In the genomic region with DNA sequence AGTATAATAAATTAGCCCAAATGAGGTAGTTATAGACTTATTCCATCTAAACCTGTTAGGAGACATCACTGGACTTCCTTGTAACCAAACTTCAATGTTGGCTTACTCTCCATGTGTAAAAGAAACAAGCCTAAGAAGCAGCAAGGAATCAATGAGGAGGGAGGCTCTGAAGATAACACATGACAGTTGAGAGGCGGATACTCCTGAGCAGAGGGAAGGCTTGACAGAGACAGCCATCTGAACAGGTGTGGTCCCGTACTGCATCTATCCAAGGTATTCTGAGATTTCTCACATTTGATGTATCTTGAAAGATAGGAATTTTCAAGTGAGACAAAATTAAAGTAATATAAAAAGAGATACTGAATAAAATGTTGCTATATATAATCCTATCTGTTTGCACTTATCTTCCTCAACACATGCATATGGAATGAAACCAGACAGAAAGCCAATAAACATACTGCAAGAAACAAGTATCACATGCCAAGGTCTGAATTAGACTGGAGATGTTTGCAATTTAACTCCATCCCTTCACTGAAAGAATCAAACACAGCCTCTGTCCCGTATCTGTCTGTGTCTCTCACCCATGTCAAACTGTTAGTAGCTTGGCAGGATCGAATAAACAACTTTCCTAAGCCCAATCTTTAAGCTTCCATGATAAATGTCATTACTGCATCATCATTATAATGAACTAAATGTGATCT, we compare ENCODE assay signal across 23 mouse cellular contexts.
DNase-seq lines count a peak whose midpoint lies in the region; ATAC-seq and TF ChIP-seq lines count a peak whose summit lies in the region.
"Had no signal": no experiment of that assay in that cellular context is flagged by ENCODE, and none has a peak within 500 bp of the region (broad histone marks: within the 10 kb centered on the region; RNA-seq: fewer than 3 reads in every experiment).

No protein-coding gene starts in this region.

- DNase-seq in forebrain, embryonic 11.5 days (ENCODE audit: low spot score), result no peak
- peak; percentile 63 for DNase-seq in lung, embryonic 14.5 days
- no peak for DNase-seq in lung, adult 18-20 months
- peak; percentile 75 for DNase-seq in NIH3T3 (ENCODE audit: low read depth)
- peak; percentile 32 for DNase-seq in brain, embryonic 18.5 days (ENCODE audit: low read depth, low spot score)
- no peak for DNase-seq in kidney, adult 18-20 months
- DNase-seq: adrenal gland, adult 2 months; adrenal gland, postnatal 25 days; cerebellum, adult 11-12 months; cerebellum, adult 9-10 months; cerebellum, postnatal 25 days; gastrocnemius, postnatal 10 days; heart, adult 18-20 months; heart, postnatal 14 days; kidney, adult 2 months had no signal

- no peaks in the 10 kb centered on the region for H3K9me3 ChIP-seq in forebrain, embryonic 13.5 days (replicated peaks)
- H3K9me3 ChIP-seq in forebrain, embryonic 11.5 days (ENCODE audit: control insufficient read depth, low read length), result no peaks in the 10 kb centered on the region
- no peaks in the 10 kb centered on the region for H3K9me3 ChIP-seq in lung, embryonic 14.5 days (ENCODE audit: low read depth, low read length)
- H3K9me3 ChIP-seq: embryonic facial prominence, embryonic 15.5 days; heart, embryonic 10.5 days; intestine, embryonic 15.5 days had no signal

- H3K4me3 ChIP-seq in forebrain, embryonic 13.5 days, result no peak overlapping the region
- H3K4me3 ChIP-seq in forebrain, embryonic 11.5 days (ENCODE audit: low read depth, low read length), result no peak overlapping the region
- no peak overlapping the region for H3K4me3 ChIP-seq in lung, embryonic 14.5 days (ENCODE audit: low read depth, low read length)
- H3K4me3 ChIP-seq: embryonic facial prominence, embryonic 15.5 days; erythroblast, embryonic 14.5 days; heart, embryonic 10.5 days; intestine, embryonic 15.5 days had no signal

- H3K27me3 ChIP-seq in forebrain, embryonic 13.5 days, result no peaks in the 10 kb centered on the region
- no peaks in the 10 kb centered on the region for H3K27me3 ChIP-seq in forebrain, embryonic 11.5 days (ENCODE audit: control insufficient read depth, insufficient read depth, low read length)
- H3K27me3 ChIP-seq in lung, embryonic 14.5 days (ENCODE audit: insufficient read depth, low read length), result no peaks in the 10 kb centered on the region
- H3K27me3 ChIP-seq: embryonic facial prominence, embryonic 15.5 days; intestine, embryonic 15.5 days; Patski had no signal

- H3K36me3 ChIP-seq in forebrain, embryonic 13.5 days (ENCODE audit: poor library complexity, severe bottlenecking), result no peaks in the 10 kb centered on the region
- H3K36me3 ChIP-seq in forebrain, embryonic 11.5 days (ENCODE audit: control insufficient read depth, insufficient read depth, low read length), result no peaks in the 10 kb centered on the region
- H3K36me3 ChIP-seq in lung, embryonic 14.5 days (ENCODE audit: insufficient read depth), result no peaks in the 10 kb centered on the region
- H3K36me3 ChIP-seq: embryonic facial prominence, embryonic 15.5 days; heart, embryonic 10.5 days; intestine, embryonic 15.5 days had no signal

- no peak overlapping the region for H3K4me2 ChIP-seq in forebrain, embryonic 13.5 days
- H3K4me2 ChIP-seq in forebrain, embryonic 11.5 days (ENCODE audit: low read depth, low read length, severe bottlenecking), result no peak overlapping the region
- no peak overlapping the region for H3K4me2 ChIP-seq in lung, embryonic 14.5 days
- H3K4me2 ChIP-seq: embryonic facial prominence, embryonic 15.5 days; hindbrain, embryonic 14.5 days; intestine, embryonic 15.5 days had no signal

- 84% methylated on average over 4 of the region's 4 CpGs for WGBS in forebrain, embryonic 13.5 days
- WGBS in forebrain, embryonic 11.5 days, result 92% methylated on average over 4 of the region's 4 CpGs
- 60% methylated on average over 4 of the region's 4 CpGs for WGBS in lung, embryonic 14.5 days

- H3K4me1 ChIP-seq in forebrain, embryonic 13.5 days, result no peaks in the 10 kb centered on the region
- H3K4me1 ChIP-seq in forebrain, embryonic 11.5 days (replicated peaks; ENCODE audit: control insufficient read depth, insufficient read depth, low read length), result no peaks in the 10 kb centered on the region
- H3K4me1 ChIP-seq in lung, embryonic 14.5 days (ENCODE audit: insufficient read depth), result no peaks in the 10 kb centered on the region
- H3K4me1 ChIP-seq: embryonic facial prominence, embryonic 15.5 days; heart, embryonic 10.5 days; intestine, embryonic 15.5 days had no signal

- no peak for TF ChIP-seq CTCF in lung, embryonic 14.5 days (IDR thresholded peaks at IDR 0.05; ENCODE audit: low read depth)

- no peak overlapping the region for H3K9ac ChIP-seq in forebrain, embryonic 13.5 days
- H3K9ac ChIP-seq in forebrain, embryonic 11.5 days (ENCODE audit: low read length), result no peak overlapping the region
- no peak overlapping the region for H3K9ac ChIP-seq in lung, embryonic 14.5 days
- H3K9ac ChIP-seq: embryonic facial prominence, embryonic 15.5 days; hindbrain, embryonic 14.5 days; intestine, embryonic 15.5 days had no signal

- H3K27ac ChIP-seq in forebrain, embryonic 13.5 days, result no peak overlapping the region
- H3K27ac ChIP-seq in forebrain, embryonic 11.5 days (ENCODE audit: low read depth, low read length), result no peak overlapping the region
- no peak overlapping the region for H3K27ac ChIP-seq in lung, embryonic 14.5 days (ENCODE audit: low read depth)
- H3K27ac ChIP-seq: embryonic facial prominence, embryonic 15.5 days; heart, embryonic 10.5 days; hindbrain, embryonic 14.5 days; intestine, embryonic 15.5 days had no signal

- peak; percentile 51; the same call in 1 of the 2 replicates for ATAC-seq in forebrain, embryonic 13.5 days
- no peak for ATAC-seq in forebrain, embryonic 11.5 days (replicated peaks; ENCODE audit: low FRiP score)
- peak; percentile 71 for ATAC-seq in lung, embryonic 14.5 days (ENCODE audit: insufficient read depth)
- ATAC-seq in activated CD4-positive, CD25-positive, alpha-beta regulatory T cell, adult 4 months, result no peak
- ATAC-seq: intestine, embryonic 15.5 days; Patski had no signal

Comparison
In these comparisons a context has a peak if more than half of its experiments do, and no peak if none do; other contexts are left out.
1. ATAC-seq: peak in forebrain, embryonic 13.5 days (single experiment) and lung, embryonic 14.5 days (single experiment); none in forebrain, embryonic 11.5 days (single experiment) and activated CD4-positive, CD25-positive, alpha-beta regulatory T cell, adult 4 months (single experiment).
2. DNase-seq: peak in lung, embryonic 14.5 days (single experiment), NIH3T3 (single experiment) and brain, embryonic 18.5 days (single experiment); none in forebrain, embryonic 11.5 days (single experiment), lung, adult 18-20 months (0 of 2) and kidney, adult 18-20 months (single experiment).